Mouse (Mus musculus) common myeloid progenitor, adult 5-6 weeks (primary cell): ENCODE measurements around the gene Luc7l3. TPM values are rescaled to one million over a fixed set of nuclear protein-coding genes. Genes with fewer than 3 reads are reported as not detected.

Experiments
- ATAC-seq: replicated peaks from 2 replicates; pipeline ENCODE4 v1.8.0; 2016; ENCODE audit warnings: low read depth, mild to moderate bottlenecking, moderate TSS enrichment, inconsistent platforms; ENCODE audit not compliant: poor library complexity, severe bottlenecking
- total RNA-seq: library from RNA; stranded (forward); fragments of 200-1000, 187-1606 nt; gene quantifications from 2 replicates; pipeline ENCODE4 v1.2.3, GENCODE M21; 2017

Luc7l3 gene
- total RNA-seq, 1 experiment from 2014 or later, result 486 TPM

DNA sequence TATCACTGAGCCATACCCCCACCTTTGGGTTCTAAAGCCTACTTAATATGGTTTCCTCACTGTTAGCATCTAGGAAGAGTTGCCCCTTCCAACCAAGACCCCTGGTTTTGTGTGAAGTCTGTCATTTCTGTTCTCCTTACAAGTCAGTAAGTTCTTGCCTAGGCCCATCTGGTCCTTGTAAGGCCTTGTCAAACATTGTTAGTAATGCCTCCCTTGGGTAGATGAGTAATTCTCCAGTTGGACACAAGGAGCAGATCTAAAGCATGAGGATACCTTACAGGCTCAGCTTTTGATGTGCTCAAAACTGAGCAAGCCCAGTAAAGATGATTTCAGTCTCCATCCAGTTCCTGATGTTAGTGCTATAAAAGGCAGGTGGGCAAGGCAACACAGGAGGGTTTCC lies 53.0 kb downstream of the Luc7l3 start:
- ATAC-seq, result no peak

DNA sequence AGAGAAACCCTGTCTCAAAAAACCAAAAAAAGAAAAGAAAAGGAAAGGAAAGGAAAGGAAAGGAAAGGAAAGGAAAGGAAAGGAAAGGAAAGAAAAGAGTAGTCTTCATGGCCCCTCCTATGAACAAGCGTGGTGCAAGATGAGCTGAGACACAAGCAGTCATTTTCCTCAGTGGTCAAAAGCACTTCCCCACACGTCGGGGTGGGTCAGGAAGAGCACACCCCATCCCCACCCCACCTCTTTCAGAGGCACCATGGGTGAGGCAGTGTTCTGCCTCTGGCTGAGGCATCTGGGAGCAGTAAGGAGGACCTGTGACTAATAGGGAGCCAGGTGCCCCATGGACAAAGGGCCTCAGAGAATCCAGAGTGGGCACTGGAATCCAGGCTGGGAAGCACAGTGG lies 55.6 kb downstream of the Luc7l3 start:
- peak; percentile 45; the same call in 1 of the 2 replicates for ATAC-seq

DNA sequence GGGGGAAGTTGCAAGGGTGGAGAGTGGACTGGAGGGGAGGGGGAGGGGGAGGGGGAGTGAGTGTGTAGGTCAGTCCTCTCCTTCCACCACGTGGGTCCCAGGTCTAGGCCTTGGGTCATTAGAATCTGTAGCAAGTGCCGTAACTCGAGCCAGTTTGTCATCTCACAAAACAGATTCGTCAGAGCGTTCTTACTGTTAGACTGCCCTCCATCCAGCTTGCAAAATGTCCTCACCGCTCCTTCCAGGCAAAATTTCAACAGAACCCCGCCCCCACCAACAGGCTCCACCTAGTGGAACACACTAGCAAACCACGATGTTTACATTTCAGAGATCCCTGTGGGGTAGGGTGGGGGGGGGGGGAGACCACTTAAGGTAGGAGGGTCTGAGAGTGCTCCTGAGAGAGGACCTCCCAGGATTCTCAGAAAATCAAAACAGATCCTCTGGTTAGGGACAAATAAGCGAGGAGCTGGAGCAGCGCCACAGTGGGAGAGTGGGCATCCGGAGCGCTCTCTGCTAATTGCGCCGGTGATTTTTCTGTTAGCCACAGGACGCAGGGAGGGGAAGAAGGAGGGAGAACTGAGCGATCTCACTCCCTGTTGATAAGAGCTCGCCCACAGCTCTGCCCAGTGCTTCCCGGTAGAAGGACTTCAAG lies 56.5 kb downstream of the Luc7l3 start:
- ATAC-seq, result peak; percentile 58

DNA sequence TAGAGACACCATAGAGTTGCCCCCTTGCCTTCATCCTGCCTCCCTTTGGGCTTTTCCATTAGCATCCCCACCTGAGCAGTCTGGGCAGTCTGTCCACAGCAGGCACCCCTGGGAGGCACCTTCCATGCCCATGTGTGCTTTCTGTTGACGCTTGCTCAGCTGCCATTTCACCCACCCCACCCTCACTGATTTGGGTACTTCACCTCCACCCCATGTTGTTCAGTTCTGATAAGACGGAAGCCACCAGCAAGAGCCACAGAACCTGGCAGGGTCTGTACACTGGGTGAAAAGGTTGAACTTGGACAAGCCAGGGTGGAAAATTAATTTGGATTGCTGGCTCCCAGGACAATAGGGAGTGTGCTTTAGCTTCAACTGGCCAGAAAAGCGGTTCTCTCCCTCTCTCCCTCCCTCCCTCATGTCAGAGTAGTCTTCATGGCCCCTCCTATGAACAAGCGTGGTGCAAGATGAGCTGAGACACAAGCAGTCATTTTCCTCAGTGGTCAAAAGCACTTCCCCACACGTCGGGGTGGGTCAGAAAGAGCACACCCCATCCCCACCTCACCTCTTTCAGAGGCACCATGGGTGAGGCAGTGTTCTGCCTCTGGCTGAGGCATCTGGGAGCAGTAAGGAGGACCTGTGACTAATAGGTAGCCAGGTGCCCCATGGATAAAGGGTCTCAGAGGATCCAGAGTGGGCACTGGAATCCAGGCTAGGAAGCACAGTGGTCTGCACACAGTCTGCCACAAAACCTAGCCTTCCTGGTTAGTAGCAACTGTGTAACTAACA lies 60.0 kb downstream of the Luc7l3 start:
- 0 out of 2 replicates have a peak, but pooled peaks have one; percentile 19 for ATAC-seq

DNA sequence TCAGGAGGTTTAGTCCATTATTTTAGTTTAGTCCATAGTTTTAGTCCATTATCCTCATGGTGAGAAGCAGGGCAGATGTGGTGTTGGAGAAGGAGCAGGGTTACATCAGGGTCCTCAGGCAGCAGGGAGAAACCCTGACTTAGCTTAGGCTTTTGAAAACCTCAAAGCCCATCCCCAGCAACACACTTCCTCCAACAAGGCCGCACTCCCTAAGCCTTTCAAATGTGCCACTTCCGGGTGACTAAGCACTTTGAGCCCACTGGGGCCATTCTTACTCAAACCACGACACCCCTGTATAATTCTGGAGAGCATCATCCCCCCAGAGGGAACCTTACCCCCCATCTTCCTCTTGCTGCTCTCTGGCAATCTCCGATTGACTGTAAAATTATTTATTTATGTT lies 62.0 kb downstream of the Luc7l3 start:
- peak; percentile 93 for ATAC-seq

DNA sequence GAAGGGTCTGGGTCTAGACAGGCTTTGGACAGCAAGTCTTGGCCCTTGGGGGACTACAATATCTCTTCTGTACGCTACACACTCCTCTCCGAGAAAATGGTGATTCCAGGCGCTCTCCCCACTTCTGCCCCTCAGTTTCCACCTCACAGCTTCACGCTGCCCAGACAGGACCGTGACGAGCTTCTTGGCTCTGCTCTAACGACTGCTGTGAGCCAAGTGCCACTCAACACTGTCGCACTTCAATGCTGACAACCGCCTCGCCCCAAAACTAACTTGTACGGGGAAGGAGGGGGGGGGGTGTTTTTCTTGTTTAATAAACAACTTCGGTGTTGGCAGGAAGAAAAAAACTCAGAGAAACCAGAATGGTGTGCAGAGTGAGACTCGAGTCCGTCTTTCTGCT lies 63.8 kb downstream of the Luc7l3 start:
- no peak for ATAC-seq

DNA sequence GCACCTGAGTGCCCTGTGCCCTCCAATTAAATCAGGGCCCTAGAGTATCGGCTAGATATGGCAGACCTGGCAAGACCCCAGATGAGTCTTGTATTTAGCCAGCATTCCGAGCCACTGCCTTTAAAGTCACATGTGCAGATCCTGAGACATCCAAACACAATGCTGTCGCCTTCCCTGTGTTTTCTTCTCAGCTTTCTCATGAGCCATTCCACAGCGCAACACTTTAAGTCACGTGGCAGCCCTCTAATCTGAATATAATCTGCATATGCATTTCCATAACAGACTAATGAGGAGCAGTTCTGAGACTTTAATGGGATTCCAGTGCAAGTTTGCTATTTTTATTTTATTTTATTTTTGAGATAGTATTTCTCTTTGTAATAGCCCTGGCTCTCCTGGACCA lies 66.1 kb downstream of the Luc7l3 start:
- ATAC-seq, result no peak

DNA sequence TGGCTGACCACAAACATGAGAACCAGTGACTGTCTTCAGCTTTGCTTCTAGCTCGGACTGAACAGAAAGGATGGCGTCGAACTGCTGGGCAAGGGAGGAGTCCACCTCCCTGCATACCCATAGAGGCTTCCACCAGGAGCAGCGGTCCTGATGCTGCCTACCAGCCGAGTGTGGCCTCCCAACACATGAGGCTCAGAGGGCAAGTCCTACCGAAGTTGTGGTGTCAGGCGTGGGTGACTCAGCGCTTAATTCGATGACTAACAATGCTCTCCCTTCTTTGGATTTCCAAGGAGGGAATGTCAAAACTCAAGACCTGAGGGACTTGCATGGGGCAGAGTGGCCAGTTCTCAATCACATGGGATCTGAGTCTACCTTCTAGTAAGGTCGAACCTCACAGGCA lies 68.1 kb downstream of the Luc7l3 start:
- peak; percentile 56; the same call in 1 of the 2 replicates for ATAC-seq

DNA sequence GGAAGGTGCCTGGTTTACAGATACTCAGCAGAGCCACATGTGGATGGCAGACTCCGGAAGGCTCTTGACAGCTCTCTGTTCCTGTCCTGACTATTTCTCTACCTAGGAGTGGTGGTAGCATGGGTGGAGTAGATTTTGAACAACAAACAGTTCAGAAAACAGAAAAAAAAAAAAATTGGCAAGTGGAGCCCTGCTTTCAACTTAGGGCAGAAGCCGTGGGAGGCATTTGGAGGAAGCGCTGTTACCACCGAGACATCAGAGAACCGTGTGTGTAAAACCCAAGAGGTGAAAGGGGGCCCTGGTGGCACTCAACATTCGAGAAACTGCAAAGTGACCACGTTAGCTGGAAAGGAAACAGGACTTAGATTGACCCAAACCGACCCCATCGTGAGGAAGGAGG lies 68.6 kb downstream of the Luc7l3 start:
- ATAC-seq, result 0 out of 2 replicates have a peak, but pooled peaks have one; percentile 18

DNA sequence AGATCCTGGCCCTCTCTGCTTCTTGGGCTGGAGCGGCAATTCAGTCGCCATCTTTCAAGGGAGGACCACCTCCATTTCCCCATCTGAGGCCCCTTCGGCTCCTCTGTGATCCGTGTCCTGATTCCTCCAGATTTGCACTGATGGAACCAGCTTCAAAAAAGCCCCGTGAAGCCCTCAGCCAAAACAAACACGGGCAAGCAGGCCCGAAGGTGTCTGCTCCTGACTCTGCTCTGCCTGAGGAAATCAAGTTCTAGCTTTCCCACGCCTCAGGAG lies 75.1 kb downstream of the Luc7l3 start:
- no peak for ATAC-seq

DNA sequence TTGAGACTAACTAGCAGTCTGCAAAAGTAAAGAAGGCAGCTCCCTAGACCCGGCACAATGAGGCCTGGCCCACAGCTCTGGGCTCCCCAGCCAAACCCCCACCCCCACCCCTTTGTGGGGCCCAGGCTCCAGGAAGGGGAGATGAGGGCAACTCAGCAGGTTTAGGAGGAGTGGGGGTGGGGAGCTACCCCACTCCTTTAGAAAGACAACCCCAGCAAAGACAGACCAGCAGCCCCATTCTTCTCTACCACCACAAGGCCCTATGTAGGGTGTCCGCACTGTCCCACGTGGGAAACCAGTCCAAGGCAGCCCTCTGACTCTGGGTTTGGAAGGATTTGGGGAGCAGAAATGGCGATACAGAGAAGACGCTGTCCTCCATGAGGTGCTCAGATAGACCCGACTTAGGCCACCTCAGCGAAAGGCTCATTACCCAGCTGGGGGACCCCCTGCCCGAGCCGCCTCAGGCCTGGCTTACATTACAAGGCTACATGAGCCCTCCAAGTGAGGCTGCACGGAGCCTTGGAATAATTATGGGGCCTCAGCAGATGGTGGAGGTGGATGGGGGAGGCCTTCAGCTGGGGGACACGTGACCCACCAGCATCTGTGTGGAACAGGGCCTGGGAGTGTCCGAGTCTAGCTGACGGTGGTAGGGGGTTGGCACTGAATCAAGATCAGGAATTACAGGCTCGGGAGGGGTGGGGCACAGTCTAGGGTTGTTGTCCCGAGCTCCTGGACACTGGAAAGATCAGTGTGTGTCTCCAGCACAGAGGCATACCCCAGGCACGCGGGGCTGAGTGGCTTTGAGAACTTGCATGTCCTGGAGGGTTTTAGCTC lies 75.6 kb downstream of the Luc7l3 start, which contains the start of gene Wfikkn2:
Gene Wfikkn2 (minus strand): TSS at position 51 of the 834 bp plus-strand sequence.
- no peak for ATAC-seq

DNA sequence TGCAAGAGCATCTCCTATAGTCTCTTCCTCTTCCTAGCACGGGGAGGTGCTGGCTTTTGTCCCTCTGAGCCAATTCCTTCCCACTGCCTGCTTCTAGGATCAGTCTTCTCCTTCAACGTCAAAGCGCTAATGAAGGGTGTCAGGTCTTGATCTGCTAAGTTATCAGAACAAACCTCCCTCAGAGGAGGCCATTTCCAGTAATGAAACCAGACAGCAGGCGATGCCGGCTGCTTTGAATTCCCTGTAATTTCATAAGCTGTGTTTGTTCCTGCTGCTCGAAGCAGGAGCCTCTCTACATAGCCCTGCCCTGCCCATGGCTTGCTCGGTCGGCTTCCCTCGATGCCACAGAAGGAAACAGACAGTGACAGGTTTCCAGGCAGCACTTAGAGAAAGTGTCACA lies 77.4 kb downstream of the Luc7l3 start:
- no peak for ATAC-seq

DNA sequence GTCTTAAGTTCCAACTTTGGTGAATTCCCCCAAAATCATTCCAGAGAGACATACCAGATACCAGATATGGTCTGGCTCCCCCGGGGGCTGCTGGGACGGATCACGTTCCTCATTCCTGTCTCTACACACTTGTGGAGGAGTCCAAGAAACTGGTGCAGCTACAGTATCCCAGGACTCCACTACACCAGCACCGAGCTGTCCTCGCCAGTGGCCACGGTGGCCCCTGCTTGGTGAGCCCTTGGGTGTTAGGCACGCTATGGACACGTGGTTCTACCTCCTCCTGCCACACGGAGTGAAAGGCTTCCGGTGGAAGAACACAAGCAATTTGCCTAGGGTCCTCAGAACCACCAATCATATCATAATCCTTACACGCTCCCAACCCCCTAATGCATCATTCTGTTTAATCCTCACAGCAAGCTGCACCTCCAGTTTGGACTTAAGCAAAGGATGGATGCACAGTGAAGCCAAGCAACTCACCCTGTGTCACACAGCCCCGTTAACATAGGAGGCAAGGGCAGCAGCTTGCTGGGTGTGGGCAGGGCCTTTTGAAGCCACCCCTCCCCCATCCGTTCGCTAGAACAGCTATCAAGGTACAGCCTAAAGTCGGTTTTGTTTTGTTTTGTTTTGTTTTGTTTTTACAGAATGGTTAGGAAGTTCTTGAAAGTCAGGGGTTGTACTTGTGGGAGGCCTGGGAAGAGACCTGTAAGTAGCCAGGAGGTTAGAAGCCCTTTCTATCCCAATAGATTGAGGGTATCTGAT lies 78.2 kb downstream of the Luc7l3 start:
- peak; percentile 23 for ATAC-seq

DNA sequence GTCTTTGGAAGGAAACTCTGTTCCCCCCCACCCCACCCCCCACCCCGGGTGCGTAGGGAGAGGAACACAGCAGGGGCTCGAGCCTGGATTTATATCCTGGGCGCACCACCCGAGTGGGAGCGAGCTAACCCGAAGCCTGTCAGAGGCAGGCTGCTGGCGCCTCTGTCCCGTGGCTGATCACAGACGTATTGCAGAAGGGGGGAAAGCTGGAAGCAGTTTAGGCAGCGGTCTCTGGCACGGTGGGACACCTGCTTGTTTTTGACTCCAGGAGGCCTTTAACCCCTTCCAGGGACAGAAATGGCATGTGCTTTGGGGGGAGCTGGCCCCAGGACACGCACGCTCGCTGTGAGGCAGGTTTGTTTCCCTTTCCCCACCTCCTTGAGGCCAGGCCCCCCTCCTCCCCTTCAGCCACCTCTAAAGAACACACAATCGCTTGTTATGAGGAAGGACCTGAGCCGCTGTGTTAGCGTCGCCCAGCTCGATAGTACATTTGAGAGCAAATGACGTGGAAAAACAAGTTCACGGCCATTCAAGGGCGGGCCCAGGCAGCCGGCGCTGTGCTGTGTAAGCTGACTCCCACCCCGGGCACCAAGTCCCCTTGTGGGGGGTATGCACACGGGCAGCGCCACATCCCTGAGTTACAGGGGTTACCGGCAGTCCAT lies 78.9 kb downstream of the Luc7l3 start:
- peak; percentile 59 for ATAC-seq

DNA sequence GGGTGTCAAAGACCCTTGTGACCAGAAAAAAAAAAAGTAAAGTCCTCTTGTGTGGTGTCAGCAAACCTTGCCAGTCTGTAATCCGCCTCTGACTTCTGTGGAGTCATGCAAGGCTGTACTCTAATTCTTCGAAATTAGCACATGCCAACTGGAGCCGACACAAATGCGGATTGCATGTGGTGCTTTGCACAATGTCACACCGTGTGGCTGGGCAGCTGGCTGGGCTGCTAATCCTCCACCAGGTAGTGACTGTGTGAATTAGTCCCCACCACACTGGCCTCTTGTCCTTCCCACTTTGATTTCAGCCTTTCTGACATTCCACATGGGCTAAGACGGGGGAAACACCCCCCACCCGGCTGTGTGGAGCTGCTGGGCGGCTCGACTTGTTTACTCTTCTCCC lies 82.1 kb downstream of the Luc7l3 start:
- ATAC-seq, result no peak

DNA sequence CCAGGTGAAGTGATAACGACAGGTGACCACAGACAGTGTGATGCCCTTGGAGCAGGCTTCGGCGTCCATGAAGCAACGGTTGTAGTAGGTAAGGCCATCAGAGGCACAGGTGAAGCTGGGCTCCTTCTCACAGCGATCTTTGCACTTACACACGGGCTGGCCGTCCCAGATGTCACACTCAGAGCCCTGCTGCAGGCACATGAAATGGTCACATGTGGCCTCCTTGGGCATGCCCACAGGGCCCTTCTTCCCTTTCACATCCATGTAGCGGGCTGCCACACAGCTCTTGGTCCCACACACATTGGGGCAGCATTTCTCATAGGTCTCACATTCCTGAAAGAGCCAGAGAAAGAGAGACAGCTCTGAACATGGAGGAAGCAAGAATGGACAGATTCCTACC lies 83.0 kb downstream of the Luc7l3 start:
- ATAC-seq, result no peak
